Mouse (Mus musculus) layer of hippocampus, adult 18-20 months (tissue): ENCODE data around the gene Akr1b10. TPM values are rescaled to one million over a fixed set of nuclear protein-coding genes. Genes with fewer than 3 reads are reported as not detected.

Experiments used
- total RNA-seq, 2 experiments: library from RNA; stranded (reverse); gene quantifications; 2 replicates each; pipeline ENCODE4 v1.2.3; 2021

The Akr1b10 gene
- total RNA-seq, 2 experiments from 2014 or later = 24.3 to 26.4 TPM

Other genes starting within 250 kb of the Akr1b10 start
- gene Slc35b4, start 207.1 kb upstream of the Akr1b10 start, total RNA-seq = 10 to 100 TPM; 60.3 to 61.8 TPM
- gene Akr1b3, start 66.7 kb upstream of the Akr1b10 start, total RNA-seq = 10 to 100 TPM; 42.6 to 43.3 TPM
- 1 to 10 TPM in 1 of 2 experiments, under 1 TPM in 1; 0.96 to 1.2 TPM for gene Akr1b8, start 30.1 kb upstream of the Akr1b10 start, total RNA-seq
- gene Akr1b7, start 28.1 kb downstream of the Akr1b10 start, total RNA-seq = not detected
- 10 to 100 TPM; 65.1 to 66.7 TPM for gene Bpgm, start 92.0 kb downstream of the Akr1b10 start, total RNA-seq
- gene Cald1, start 214.3 kb downstream of the Akr1b10 start, total RNA-seq = 10 to 100 TPM; 27.6 to 28.3 TPM